Mouse (Mus musculus): ENCODE measurements around the gene Atp6v1f. TPM values are rescaled to one million over a fixed set of nuclear protein-coding genes. Genes with fewer than 3 reads are reported as not detected.

The Atp6v1f gene
- polyA plus RNA-seq, 1 experiment from 2014 or later, result 215 TPM

DNA sequence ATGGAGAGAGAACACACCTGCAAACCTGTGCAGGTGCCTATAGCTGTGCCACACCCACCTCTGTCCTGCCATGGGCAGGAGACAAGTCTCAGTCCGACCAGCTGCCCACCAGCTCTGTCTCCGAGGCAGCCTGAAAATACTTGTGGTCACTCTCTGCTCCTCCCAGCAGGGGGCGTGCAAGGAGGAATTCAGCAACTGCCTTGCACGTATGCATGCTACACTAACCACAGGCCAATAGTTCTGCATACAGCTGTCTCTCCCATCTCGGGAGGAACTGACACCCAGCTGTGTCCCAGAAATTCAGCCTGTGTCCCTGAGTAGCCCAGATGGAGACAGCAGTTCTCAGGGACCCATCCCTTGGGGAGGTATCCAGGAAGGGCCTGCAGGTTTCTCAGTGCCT, 49.6 kb downstream of the Atp6v1f start:
- H3K27ac ChIP-seq (ENCODE audit: low read depth, low read length), result no peak overlapping the region
- no peak overlapping the region for H3K9ac ChIP-seq (ENCODE audit: low read depth, low read length)
- H3K4me1 ChIP-seq (replicated peaks; ENCODE audit: control insufficient read depth, insufficient read depth, low read length), result no peaks in the 10 kb centered on the region
- no peaks in the 10 kb centered on the region for H3K36me3 ChIP-seq (ENCODE audit: control insufficient read depth, insufficient read depth, low read length)
- no peak overlapping the region for H3K4me2 ChIP-seq (replicated peaks; ENCODE audit: low read depth, low read length)
- no peak overlapping the region for H3K4me3 ChIP-seq (ENCODE audit: low read depth, low read length)
- WGBS, result 9% methylated on average over 5 of the region's 5 CpGs
- DNase-seq (ENCODE audit: low spot score) (peak; percentile 83), ATAC-seq (ENCODE audit: low FRiP score) (peak; percentile 35; the same call in 1 of the 2 replicates)
- H3K9me3 ChIP-seq (ENCODE audit: control insufficient read depth, low read length), result no peaks in the 10 kb centered on the region
- no peaks in the 10 kb centered on the region for H3K27me3 ChIP-seq (ENCODE audit: control insufficient read depth, insufficient read depth, low read length)

Other genes starting within 250 kb of the Atp6v1f start
- 35.9 and 37.8 TPM in 2 replicates for gene Hilpda, start 195.2 kb upstream of the Atp6v1f start, polyA plus RNA-seq (2014; fragmentation: Nextera tagmentation; extraction: Ambion mirVana)
- gene Fam71f2, start 188.1 kb upstream of the Atp6v1f start, polyA plus RNA-seq (2014; fragmentation: Nextera tagmentation; extraction: Ambion mirVana), result 1.0 TPM in 1 of 2 replicates, not detected in the other
- gene Fam71f1, start 148.6 kb upstream of the Atp6v1f start, polyA plus RNA-seq (2014; fragmentation: Nextera tagmentation; extraction: Ambion mirVana), result not detected in 2 replicates
- gene Calu, start 119.6 kb upstream of the Atp6v1f start, polyA plus RNA-seq (2014; fragmentation: Nextera tagmentation; extraction: Ambion mirVana), result 260 and 285 TPM in 2 replicates
- 0.10 and 0.31 TPM in 2 replicates for gene Opn1sw, start 79.2 kb upstream of the Atp6v1f start, polyA plus RNA-seq (2014; fragmentation: Nextera tagmentation; extraction: Ambion mirVana)
- 25.4 and 27.0 TPM in 2 replicates for gene Ccdc136, start 71.4 kb upstream of the Atp6v1f start, polyA plus RNA-seq (2014; fragmentation: Nextera tagmentation; extraction: Ambion mirVana)
- 2.5 and 2.9 TPM in 2 replicates for gene Flnc, start 34.5 kb upstream of the Atp6v1f start, polyA plus RNA-seq (2014; fragmentation: Nextera tagmentation; extraction: Ambion mirVana)
- gene Atp6v1fnb, start 3.7 kb downstream of the Atp6v1f start, polyA plus RNA-seq (2014; fragmentation: Nextera tagmentation; extraction: Ambion mirVana), result not detected in 2 replicates
- 11.3 and 12.9 TPM in 2 replicates for gene Kcp, start 40.2 kb downstream of the Atp6v1f start, polyA plus RNA-seq (2014; fragmentation: Nextera tagmentation; extraction: Ambion mirVana)
- gene Irf5, start 58.9 kb downstream of the Atp6v1f start, polyA plus RNA-seq (2014; fragmentation: Nextera tagmentation; extraction: Ambion mirVana), result 2.5 and 2.7 TPM in 2 replicates
- 97.3 and 118 TPM in 2 replicates for gene Tnpo3, start 142.2 kb downstream of the Atp6v1f start, polyA plus RNA-seq (2014; fragmentation: Nextera tagmentation; extraction: Ambion mirVana)
- gene Tspan33, start 226.5 kb downstream of the Atp6v1f start, polyA plus RNA-seq (2014; fragmentation: Nextera tagmentation; extraction: Ambion mirVana), result 5.7 and 6.1 TPM in 2 replicates